Mouse (Mus musculus) thymus, adult 2 months (tissue): ENCODE measurements around the gene 9130023H24Rik. TPM values are rescaled to one million over a fixed set of nuclear protein-coding genes. Genes with fewer than 3 reads are reported as not detected.

Experiments
- DNase-seq: peaks from one replicate; pipeline ENCODE4 v3.0.0; 2021
- H3K27ac ChIP-seq: fragments of 200-500 bp; 2 replicates; pipeline ENCODE4 v1.5.1; 2012; ENCODE audit warnings: low read length, control low read depth; ENCODE audit not compliant: control insufficient read depth, insufficient read depth
- H3K27me3 ChIP-seq: fragments of 200-500 bp; 2 replicates; pipeline ENCODE4 v1.6.1; 2012; ENCODE audit warnings: mild to moderate bottlenecking, low read length, moderate library complexity, mixed read lengths; ENCODE audit not compliant: control insufficient read depth, insufficient read depth
- H3K36me3 ChIP-seq: fragments of 200-500 bp; 2 replicates; pipeline ENCODE4 v1.6.1; 2012; ENCODE audit warnings: mild to moderate bottlenecking, low read length, moderate library complexity; ENCODE audit not compliant: control insufficient read depth, insufficient read depth
- H3K4me1 ChIP-seq: fragments of 200-500 bp; replicated peaks from 2 replicates; pipeline ENCODE4 v1.6.1; 2012; ENCODE audit warnings: low read length; ENCODE audit not compliant: control insufficient read depth, insufficient read depth
- H3K4me3 ChIP-seq: fragments of 200-500 bp; 2 replicates; pipeline ENCODE4 v1.5.1; 2012; ENCODE audit warnings: mild to moderate bottlenecking, low read length, control low read depth, moderate library complexity; ENCODE audit not compliant: control insufficient read depth, insufficient read depth
- CTCF ChIP-seq: fragments of 200-500 bp; IDR thresholded peaks from 2 replicates; pipeline ENCODE4 v1.5.1; 2012; ENCODE audit warnings: mild to moderate bottlenecking, control low read depth, low read length, moderate library complexity, borderline replicate concordance; ENCODE audit not compliant: control insufficient read depth, poor library complexity, insufficient read depth; ENCODE audit errors: extremely low read depth
- POLR2A ChIP-seq: fragments of 200-500 bp; IDR thresholded peaks from 2 replicates; pipeline ENCODE4 v1.6.1; 2012; ENCODE audit warnings: mild to moderate bottlenecking, low read length, control low read depth, moderate library complexity; ENCODE audit not compliant: control insufficient read depth, poor library complexity, insufficient read depth; ENCODE audit errors: extremely low read depth
- WGBS: fragments of 180-500 bp; shearing (Covaris S2); methylation state at CpG from one replicate; pipeline ENCODE4 v1.1.7; 2018; 5-methylcytosine and 5-hydroxymethylcytosine counted together
- polyA plus RNA-seq: library from polyadenylated mRNA; depleted of rRNA; stranded (reverse); fragments of >200 nt; gene quantifications from 2 replicates; pipeline ENCODE4 v1.2.3, GENCODE M21; 2012; rRNA removed

The 9130023H24Rik gene
- polyA plus RNA-seq, 1 experiment, result 2.4 TPM

- TF ChIP-seq CTCF, result no peak
- peaks cover 8% of the 10 kb centered on the region; the same call in 1 of the 2 replicates for H3K4me1 ChIP-seq
- H3K36me3 ChIP-seq, result no peaks in the 10 kb centered on the region
- DNase-seq, result no peak
- WGBS, result 96% methylated on average over 18 of the region's 18 CpGs
- H3K27me3 ChIP-seq, result no peaks in the 10 kb centered on the region
- no peak overlapping the region for H3K27ac ChIP-seq
- no peak overlapping the region for H3K4me3 ChIP-seq
Observed at GRCm38 (mm10) chr7:128205695-128206094, 32.1 kb downstream of the 9130023H24Rik start.

- 86% methylated on average over 8 of the region's 8 CpGs for WGBS
- H3K27ac ChIP-seq, result no peak overlapping the region
Observed at GRCm38 (mm10) chr7:128204179-128204578, 33.7 kb downstream of the 9130023H24Rik start.

GRCm38 (mm10) chr7:128203071-128203470 is 34.8 kb downstream of the 9130023H24Rik start:
- no peaks in the 10 kb centered on the region for H3K27me3 ChIP-seq
- H3K27ac ChIP-seq, result no peak overlapping the region
- TF ChIP-seq CTCF (no peak), POLR2A (no peak)
- H3K36me3 ChIP-seq, result no peaks in the 10 kb centered on the region
- H3K4me3 ChIP-seq, result no peak overlapping the region
- no peak for DNase-seq
- 96% methylated on average over 9 of the region's 9 CpGs for WGBS
- H3K4me1 ChIP-seq, result peaks cover 8% of the 10 kb centered on the region; the same call in 1 of the 2 replicates

More at GRCm38 (mm10) chr7:128204179-128204578, 33.7 kb downstream of the 9130023H24Rik start:
- H3K36me3 ChIP-seq, result no peaks in the 10 kb centered on the region
- DNase-seq, result no peak
- TF ChIP-seq CTCF (no peak), POLR2A (no peak)
- H3K27me3 ChIP-seq, result no peaks in the 10 kb centered on the region
- peaks cover 8% of the 10 kb centered on the region; the same call in 1 of the 2 replicates for H3K4me1 ChIP-seq
- H3K4me3 ChIP-seq, result no peak overlapping the region

GRCm38 (mm10) chr7:128201607-128202006 is 36.2 kb downstream of the 9130023H24Rik start:
- H3K4me1 ChIP-seq, result peaks cover 8% of the 10 kb centered on the region; the same call in 1 of the 2 replicates
- H3K27ac ChIP-seq, result no peak overlapping the region
- H3K4me3 ChIP-seq, result no peak overlapping the region
- TF ChIP-seq POLR2A (no peak), CTCF (no peak)
- 95% methylated on average over 9 of the region's 9 CpGs for WGBS
- no peaks in the 10 kb centered on the region for H3K27me3 ChIP-seq
- no peak for DNase-seq
- no peaks in the 10 kb centered on the region for H3K36me3 ChIP-seq

Other genes with a start within 250 kb of the 9130023H24Rik start
- 420 and 521 TPM in 2 replicates for gene Pycard, start 244.2 kb downstream of the 9130023H24Rik start, polyA plus RNA-seq
- 1.4 and 13.4 TPM in 2 replicates for gene Trim72, start 234.1 kb downstream of the 9130023H24Rik start, polyA plus RNA-seq
- gene Itgam, start 175.4 kb downstream of the 9130023H24Rik start, polyA plus RNA-seq, result 7.9 and 9.6 TPM in 2 replicates
- gene Gm49368, start 175.3 kb downstream of the 9130023H24Rik start, polyA plus RNA-seq, result 0.03 TPM in 1 of 2 replicates, not detected in the other
- gene Itgax, start 108.5 kb downstream of the 9130023H24Rik start, polyA plus RNA-seq, result 9.4 and 14.7 TPM in 2 replicates
- gene Itgad, start 83.7 kb downstream of the 9130023H24Rik start, polyA plus RNA-seq, result 6.9 and 7.7 TPM in 2 replicates
- gene Cox6a2, start 31.6 kb downstream of the 9130023H24Rik start, polyA plus RNA-seq, result 28.8 and 414 TPM in 2 replicates
- 68.6 and 85.1 TPM in 2 replicates for gene Armc5, start 689 bp downstream of the 9130023H24Rik start, polyA plus RNA-seq
- gene Tgfb1i1, start 8.8 kb upstream of the 9130023H24Rik start, polyA plus RNA-seq, result 21.0 and 25.4 TPM in 2 replicates
- gene Slc5a2, start 27.6 kb upstream of the 9130023H24Rik start, polyA plus RNA-seq, result 0.29 and 0.67 TPM in 2 replicates
- 51.1 and 54.1 TPM in 2 replicates for gene BC017158, start 60.1 kb upstream of the 9130023H24Rik start, polyA plus RNA-seq
- 62.5 and 71.8 TPM in 2 replicates for gene Rgs10, start 180.7 kb upstream of the 9130023H24Rik start, polyA plus RNA-seq
- 43.8 and 54.6 TPM in 2 replicates for gene Tial1, start 223.7 kb upstream of the 9130023H24Rik start, polyA plus RNA-seq